Mouse (Mus musculus): ENCODE measurements around the gene Sfxn2. TPM values are rescaled to one million over a fixed set of nuclear protein-coding genes. Genes with fewer than 3 reads are reported as not detected.

Sfxn2 gene
- total and polyA plus RNA-seq, 2 experiments from 2014 or later, result 6.0 to 9.8 TPM

GRCm38 (mm10) chr19:46573990-46574389 lies 825 bp downstream of the Sfxn2 start:
- Histone ChIP-seq H3K4me1 (ENCODE audit: insufficient read depth, low read length) (no peaks in the 10 kb centered on the region), H3K27me3 (ENCODE audit: insufficient read depth, low read length) (no peaks in the 10 kb centered on the region), H3K9me3 (ENCODE audit: low read length) (no peaks in the 10 kb centered on the region), H3K36me3 (ENCODE audit: insufficient read depth, low read length) (no peaks in the 10 kb centered on the region), H3K9ac (replicated peaks; ENCODE audit: low read length, poor library complexity, severe bottlenecking) (peak overlapping the region; percentile 70; the same call in 1 of the 2 replicates), H3K4me2 (ENCODE audit: low read depth, low read length, poor library complexity, severe bottlenecking) (peak overlapping the region; percentile 73), H3K4me3 (ENCODE audit: low read depth, low read length) (peak overlapping the region; percentile 59), H3K27ac (ENCODE audit: low read depth, low read length) (0 out of 2 replicates have a peak overlapping the region, but pooled peaks have one; percentile 70)
- TF ChIP-seq CTCF (IDR thresholded peaks at IDR 0.05), result no peak
- no peak for DNase-seq (ENCODE audit: low spot score)
- no peak for ATAC-seq (ENCODE audit: low FRiP score)
- WGBS, result 48% methylated on average over 6 of the region's 6 CpGs

- DNase-seq (ENCODE audit: low spot score) (no peak), ATAC-seq (ENCODE audit: low FRiP score) (no peak)
- WGBS, result 71% methylated on average over 4 of the region's 4 CpGs
- TF ChIP-seq CTCF (IDR thresholded peaks at IDR 0.05), result no peak
- H3K4me3 ChIP-seq (ENCODE audit: low read depth, low read length), result no peak overlapping the region
- no peaks in the 10 kb centered on the region for H3K4me1 ChIP-seq (ENCODE audit: insufficient read depth, low read length)
- no peaks in the 10 kb centered on the region for H3K27me3 ChIP-seq (ENCODE audit: insufficient read depth, low read length)
- H3K9me3 ChIP-seq (ENCODE audit: low read length), result no peaks in the 10 kb centered on the region
- H3K9ac ChIP-seq (replicated peaks; ENCODE audit: low read length, poor library complexity, severe bottlenecking), result no peak overlapping the region
- H3K27ac ChIP-seq (ENCODE audit: low read depth, low read length), result no peak overlapping the region
- H3K4me2 ChIP-seq (ENCODE audit: low read depth, low read length, poor library complexity, severe bottlenecking), result no peak overlapping the region
- no peaks in the 10 kb centered on the region for H3K36me3 ChIP-seq (ENCODE audit: insufficient read depth, low read length)
Measured at GRCm38 (mm10) chr19:46575196-46575595, 2.0 kb downstream of the Sfxn2 start.

- no peak overlapping the region for H3K9ac ChIP-seq (replicated peaks; ENCODE audit: low read length, poor library complexity, severe bottlenecking)
- WGBS, result 61% methylated on average over 13 of the region's 13 CpGs
- H3K4me2 ChIP-seq (ENCODE audit: low read depth, low read length, poor library complexity, severe bottlenecking), result no peak overlapping the region
- TF ChIP-seq CTCF (IDR thresholded peaks at IDR 0.05), result peak; percentile 98
- no peaks in the 10 kb centered on the region for H3K4me1 ChIP-seq (ENCODE audit: insufficient read depth, low read length)
- H3K9me3 ChIP-seq (ENCODE audit: low read length), result no peaks in the 10 kb centered on the region
- ATAC-seq (ENCODE audit: low FRiP score) (peak; percentile 75), DNase-seq (ENCODE audit: low spot score) (peak; percentile 88)
- H3K4me3 ChIP-seq (ENCODE audit: low read depth, low read length), result no peak overlapping the region
- H3K27me3 ChIP-seq (ENCODE audit: insufficient read depth, low read length), result no peaks in the 10 kb centered on the region
- H3K36me3 ChIP-seq (ENCODE audit: insufficient read depth, low read length), result peaks cover 18% of the 10 kb centered on the region
- no peak overlapping the region for H3K27ac ChIP-seq (ENCODE audit: low read depth, low read length)
Measured at GRCm38 (mm10) chr19:46587823-46588508, 14.8 kb downstream of the Sfxn2 start.

- WGBS, result 88% methylated on average over 6 of the region's 6 CpGs
Measured at GRCm38 (mm10) chr19:46591575-46591974, 18.4 kb downstream of the Sfxn2 start.

GRCm38 (mm10) chr19:46592751-46593439 lies 19.7 kb downstream of the Sfxn2 start:
- ATAC-seq (ENCODE audit: low FRiP score) (no peak), DNase-seq (ENCODE audit: low spot score) (no peak)
- H3K27me3 ChIP-seq (ENCODE audit: insufficient read depth, low read length), result no peaks in the 10 kb centered on the region
- H3K4me1 ChIP-seq (ENCODE audit: insufficient read depth, low read length), result no peaks in the 10 kb centered on the region
- peak; percentile 39 for TF ChIP-seq CTCF (IDR thresholded peaks at IDR 0.05)
- WGBS, result 96% methylated on average over 9 of the region's 9 CpGs
- no peak overlapping the region for H3K27ac ChIP-seq (ENCODE audit: low read depth, low read length)
- H3K9ac ChIP-seq (replicated peaks; ENCODE audit: low read length, poor library complexity, severe bottlenecking), result no peak overlapping the region
- H3K36me3 ChIP-seq (ENCODE audit: insufficient read depth, low read length), result peaks cover 20% of the 10 kb centered on the region
- H3K9me3 ChIP-seq (ENCODE audit: low read length), result no peaks in the 10 kb centered on the region
- H3K4me2 ChIP-seq (ENCODE audit: low read depth, low read length, poor library complexity, severe bottlenecking), result no peak overlapping the region
- H3K4me3 ChIP-seq (ENCODE audit: low read depth, low read length), result no peak overlapping the region

More at GRCm38 (mm10) chr19:46591575-46591974, 18.4 kb downstream of the Sfxn2 start:
- ATAC-seq (ENCODE audit: low FRiP score) (no peak), DNase-seq (ENCODE audit: low spot score) (no peak)
- H3K36me3 ChIP-seq (ENCODE audit: insufficient read depth, low read length), result peaks cover 22% of the 10 kb centered on the region
- no peak overlapping the region for H3K4me2 ChIP-seq (ENCODE audit: low read depth, low read length, poor library complexity, severe bottlenecking)
- H3K9me3 ChIP-seq (ENCODE audit: low read length), result no peaks in the 10 kb centered on the region
- no peaks in the 10 kb centered on the region for H3K27me3 ChIP-seq (ENCODE audit: insufficient read depth, low read length)
- H3K4me1 ChIP-seq (ENCODE audit: insufficient read depth, low read length), result no peaks in the 10 kb centered on the region
- H3K4me3 ChIP-seq (ENCODE audit: low read depth, low read length), result no peak overlapping the region
- TF ChIP-seq CTCF (IDR thresholded peaks at IDR 0.05), result no peak
- H3K27ac ChIP-seq (ENCODE audit: low read depth, low read length), result no peak overlapping the region
- no peak overlapping the region for H3K9ac ChIP-seq (replicated peaks; ENCODE audit: low read length, poor library complexity, severe bottlenecking)

GRCm38 (mm10) chr19:46598187-46598586 lies 25.0 kb downstream of the Sfxn2 start:
- H3K27me3 ChIP-seq (ENCODE audit: insufficient read depth, low read length), result no peaks in the 10 kb centered on the region
- H3K27ac ChIP-seq (ENCODE audit: low read depth, low read length), result no peak overlapping the region
- no peak overlapping the region for H3K4me3 ChIP-seq (ENCODE audit: low read depth, low read length)
- H3K36me3 ChIP-seq (ENCODE audit: insufficient read depth, low read length), result peaks cover 9% of the 10 kb centered on the region
- 80% methylated on average over 4 of the region's 4 CpGs for WGBS
- no peak overlapping the region for H3K9ac ChIP-seq (replicated peaks; ENCODE audit: low read length, poor library complexity, severe bottlenecking)
- DNase-seq (ENCODE audit: low spot score) (no peak), ATAC-seq (ENCODE audit: low FRiP score) (no peak)
- H3K4me2 ChIP-seq (ENCODE audit: low read depth, low read length, poor library complexity, severe bottlenecking), result peak overlapping the region; percentile 22; the same call in 1 of the 2 replicates
- TF ChIP-seq CTCF (IDR thresholded peaks at IDR 0.05), result no peak
- H3K4me1 ChIP-seq (ENCODE audit: insufficient read depth, low read length), result no peaks in the 10 kb centered on the region
- H3K9me3 ChIP-seq (ENCODE audit: low read length), result no peaks in the 10 kb centered on the region

Data from midbrain, postnatal 0 days (tissue).